Mouse (Mus musculus) cerebellum, adult (tissue): ENCODE results near the gene Pde1a.
A peak's percentile ranks its signal among the peaks of the same experiment; 100 is the strongest.

Source experiments
- ATAC-seq: cut with Nextera tagmentation; 2 replicates; pipeline ENCODE4 v1.9.2; 2017; ENCODE audit warnings: mild to moderate bottlenecking, moderate library complexity, mixed read lengths; ENCODE audit not compliant: insufficient number of reproducible peaks, low FRiP score, low TSS enrichment

Pde1a gene

GRCm38 (mm10) chr2:80128861-80129698 is at the start of gene Pde1a:
Gene Pde1a (minus strand): TSS chr2:80129458.
- ATAC-seq = peak; percentile 45; the same call in 1 of the 2 replicates

- ATAC-seq = no peak
These were observed 49.5 kb upstream of the Pde1a start for GRCm38 (mm10) chr2:80178608-80179280.

GRCm38 (mm10) chr2:80178154-80178553 is 48.9 kb upstream of the Pde1a start:
- ATAC-seq = no peak

DNA sequence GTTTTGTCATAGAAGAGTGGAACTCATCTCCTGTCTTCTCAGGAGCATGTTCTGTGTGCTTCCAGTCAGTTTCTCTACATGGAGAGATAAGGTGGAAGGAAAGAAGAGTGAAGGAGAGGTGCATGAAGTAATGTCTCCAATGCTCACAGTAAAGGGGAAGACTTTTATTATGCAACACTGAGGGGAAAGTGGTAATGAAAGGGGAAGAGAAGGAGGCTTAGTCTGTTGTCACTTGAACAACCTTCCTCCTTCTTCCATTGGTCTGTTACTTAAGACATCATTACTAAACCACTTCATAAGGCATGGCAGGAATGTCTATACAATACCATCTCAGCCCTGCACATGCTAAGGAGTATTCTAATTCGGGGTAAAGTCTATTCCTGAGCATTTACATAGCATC is 38.8 kb upstream of the Pde1a start:
- ATAC-seq = no peak

GRCm38 (mm10) chr2:80158784-80159183 is 29.5 kb upstream of the Pde1a start:
- ATAC-seq = no peak

GRCm38 (mm10) chr2:80158196-80158595 is 28.9 kb upstream of the Pde1a start:
- ATAC-seq = no peak

GRCm38 (mm10) chr2:80150019-80150418 is 20.8 kb upstream of the Pde1a start:
- no peak for ATAC-seq

GRCm38 (mm10) chr2:80149332-80149731 is 20.1 kb upstream of the Pde1a start:
- ATAC-seq = peak; percentile 56; the same call in 1 of the 2 replicates

DNA sequence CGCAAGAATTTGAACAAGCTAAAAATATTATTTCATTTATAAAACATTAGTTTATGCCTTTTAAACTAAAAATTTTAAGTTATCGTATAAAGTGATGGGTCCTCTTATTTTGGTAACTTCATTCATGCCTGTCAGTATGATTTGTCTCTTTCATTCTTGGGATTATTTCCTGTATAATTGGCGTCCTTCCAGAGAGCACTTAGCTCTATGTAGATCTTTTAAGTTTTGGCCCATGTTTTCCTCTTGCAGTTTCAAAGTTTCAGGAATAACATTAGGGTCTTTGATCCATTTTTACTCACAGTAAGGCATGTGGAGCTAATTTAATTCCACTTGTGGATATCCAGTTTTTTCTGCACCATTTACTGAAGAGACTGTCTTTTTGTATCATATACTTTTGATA is 5.8 kb upstream of the Pde1a start:
- ATAC-seq = no peak

DNA sequence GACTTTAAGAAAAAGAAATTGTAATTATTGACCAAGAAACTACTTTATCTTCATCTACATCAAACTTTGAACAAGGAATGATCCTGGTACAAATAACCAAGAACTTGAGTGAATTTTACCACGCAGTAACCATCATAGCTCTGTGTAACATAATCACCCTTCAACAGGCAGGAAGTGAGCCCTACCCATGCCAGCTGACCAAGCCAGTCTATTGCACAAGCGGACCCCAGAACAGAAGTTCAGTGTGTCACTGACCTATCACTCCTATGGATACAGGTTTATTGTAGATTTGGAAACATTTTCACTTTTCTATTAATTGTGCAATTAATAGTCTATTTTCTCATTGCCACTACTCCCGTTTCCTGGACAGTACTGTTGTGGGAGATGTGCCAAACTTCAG is 3.4 kb upstream of the Pde1a start:
- no peak for ATAC-seq

GRCm38 (mm10) chr2:80126663-80127062 is 2.6 kb downstream of the Pde1a start:
- no peak for ATAC-seq

DNA sequence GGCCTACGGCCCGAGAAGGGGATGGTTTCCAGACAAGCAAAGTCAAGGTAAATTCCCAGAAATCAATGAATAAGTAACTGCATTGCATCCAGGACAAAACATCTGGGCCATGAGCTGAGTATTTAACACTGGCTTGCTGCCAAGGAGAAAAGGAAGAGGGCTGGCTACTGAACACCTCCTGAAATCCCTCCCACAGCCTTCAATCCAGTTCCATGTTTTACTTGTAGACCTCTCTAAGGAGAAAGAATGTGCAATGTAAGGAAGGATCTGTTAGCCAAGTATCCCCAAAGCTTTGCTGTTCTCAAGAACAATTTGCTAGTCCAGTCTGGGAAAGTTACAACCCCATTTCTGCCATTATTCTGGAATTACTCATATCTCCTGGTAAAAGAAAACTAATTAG is 42.4 kb downstream of the Pde1a start:
- no peak for ATAC-seq

- ATAC-seq = no peak
These were observed 49.0 kb downstream of the Pde1a start for GRCm38 (mm10) chr2:80080090-80080821.

DNA sequence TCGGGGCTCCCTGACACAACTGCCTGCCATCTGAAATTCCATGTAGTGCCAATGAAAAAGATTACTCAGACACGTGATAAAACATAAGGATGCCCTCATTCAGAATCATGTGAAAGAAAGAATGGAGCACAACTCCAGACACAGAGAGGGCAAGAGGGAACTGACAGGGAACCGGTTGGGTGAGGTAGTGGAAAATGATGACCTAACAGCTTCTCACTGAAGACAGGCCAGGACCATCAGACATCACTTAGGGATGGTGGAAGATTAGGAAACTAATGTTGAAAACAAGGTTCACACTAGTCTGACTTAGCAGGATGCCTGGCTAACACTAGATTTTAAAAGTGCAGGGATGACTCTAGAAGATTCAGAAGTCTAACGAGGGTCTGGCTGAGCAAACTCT is 49.6 kb downstream of the Pde1a start:
- ATAC-seq = no peak

- no peak for ATAC-seq
These were observed 52.9 kb downstream of the Pde1a start for GRCm38 (mm10) chr2:80076323-80076722.

DNA sequence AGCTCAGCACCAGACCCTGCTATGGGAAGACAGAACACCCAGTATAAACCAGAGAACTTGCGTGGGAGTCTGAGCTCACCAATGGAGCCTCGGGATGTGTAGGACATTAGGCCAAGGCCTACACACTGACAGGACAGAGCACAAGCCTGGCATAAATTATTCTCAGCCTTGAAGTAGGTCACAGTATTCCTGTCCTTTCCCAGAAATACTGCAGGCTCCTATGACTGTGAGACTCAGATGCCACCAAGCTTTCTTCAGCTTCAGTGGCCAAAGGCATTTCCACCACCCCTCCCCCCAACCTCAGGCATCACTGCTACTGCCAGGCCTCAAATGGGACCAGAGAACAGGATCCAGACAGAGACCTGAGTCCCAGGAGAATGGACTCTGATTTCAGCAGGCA is 54.7 kb downstream of the Pde1a start:
- 0 out of 2 replicates have a peak, but pooled peaks have one; percentile 20 for ATAC-seq

- no peak for ATAC-seq
These were observed 55.2 kb downstream of the Pde1a start for GRCm38 (mm10) chr2:80074046-80074445.

DNA sequence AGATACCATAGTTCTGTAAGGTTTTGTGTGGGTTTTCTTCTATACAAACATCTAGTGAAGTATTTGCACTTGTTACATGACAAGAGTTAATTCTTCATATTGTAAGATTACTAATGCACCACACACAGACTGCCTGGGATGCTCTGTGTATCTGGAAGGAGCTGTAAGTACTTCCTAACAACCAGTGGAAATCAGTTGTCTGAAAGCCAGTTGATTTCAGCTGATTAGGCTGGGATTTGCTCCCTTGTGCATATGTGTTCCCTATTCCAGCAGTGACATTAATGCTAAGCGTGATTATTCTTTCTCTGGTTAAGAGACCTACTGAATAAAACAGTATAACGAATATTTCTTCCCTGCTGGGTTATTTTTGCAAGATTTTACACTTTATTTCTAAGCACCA is 55.8 kb downstream of the Pde1a start:
- ATAC-seq = no peak

DNA sequence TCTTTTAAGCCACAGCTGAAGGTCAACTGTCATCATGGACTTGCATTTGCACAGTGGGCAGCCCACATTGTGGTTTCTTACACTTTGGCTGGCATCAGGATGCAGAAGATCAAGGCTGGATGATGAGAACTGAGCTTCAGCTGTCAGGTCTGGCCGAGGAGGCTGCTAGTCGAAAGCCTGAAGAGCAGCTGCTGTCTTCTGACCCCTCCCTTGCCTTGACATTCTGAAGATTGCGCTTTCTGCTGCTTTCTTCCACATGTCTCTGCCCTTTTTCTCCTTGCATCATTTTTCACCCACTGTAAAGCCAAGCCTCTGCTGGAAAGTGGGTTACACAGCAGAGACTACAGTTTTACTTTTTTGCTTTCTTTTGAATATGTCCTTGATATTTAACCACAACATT is 59.5 kb downstream of the Pde1a start:
- ATAC-seq = no peak

DNA sequence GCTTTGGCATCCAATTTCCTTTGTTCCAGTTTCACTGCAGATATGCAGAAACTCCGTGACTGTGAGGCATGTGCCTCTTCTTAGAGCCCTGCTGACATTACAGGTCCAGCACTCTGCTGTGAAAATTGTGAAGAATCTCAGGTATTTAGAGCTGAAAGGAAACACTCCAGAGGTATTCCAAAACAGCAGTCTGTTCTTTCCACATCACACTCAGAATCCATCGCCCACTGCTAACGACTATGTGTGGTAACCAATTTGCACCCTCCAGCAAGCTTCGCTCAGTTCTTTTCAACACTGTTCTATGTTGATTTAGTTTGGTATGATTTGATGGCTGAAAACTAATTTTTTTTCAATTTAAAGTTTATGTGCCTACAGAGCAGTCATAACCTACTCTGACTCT is 62.8 kb downstream of the Pde1a start:
- no peak for ATAC-seq

DNA sequence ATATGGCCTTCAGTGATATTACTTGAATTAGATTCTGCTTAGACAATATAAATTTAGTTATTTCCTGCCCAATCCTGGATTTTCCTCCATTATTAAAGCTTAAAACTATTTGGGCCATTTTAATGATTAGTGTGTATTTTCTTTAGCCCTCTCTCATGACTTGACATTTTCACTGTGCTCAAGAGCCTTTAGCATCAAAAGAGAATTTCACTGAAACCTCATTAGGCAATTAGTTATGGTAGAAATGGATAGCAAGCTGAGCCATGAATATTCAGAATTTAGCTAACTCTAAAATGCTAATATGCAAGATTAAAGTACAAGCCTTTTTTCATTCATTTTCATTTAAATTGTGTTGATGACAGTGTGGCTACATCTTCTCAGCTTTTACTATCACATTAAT is 73.2 kb downstream of the Pde1a start:
- no peak for ATAC-seq
